Mouse (Mus musculus): ENCODE measurements around the gene Gm973. TPM values are rescaled to one million over a fixed set of nuclear protein-coding genes. Genes with fewer than 3 reads are reported as not detected.
"Not testable (repeated sequence)": the region's sequence is repeated elsewhere in the genome, so short reads cannot be mapped to it uniquely, and the experiment has no call there.

Gene Gm973
- polyA plus RNA-seq, 1 experiment from 2014 or later = 11.5 TPM

DNA sequence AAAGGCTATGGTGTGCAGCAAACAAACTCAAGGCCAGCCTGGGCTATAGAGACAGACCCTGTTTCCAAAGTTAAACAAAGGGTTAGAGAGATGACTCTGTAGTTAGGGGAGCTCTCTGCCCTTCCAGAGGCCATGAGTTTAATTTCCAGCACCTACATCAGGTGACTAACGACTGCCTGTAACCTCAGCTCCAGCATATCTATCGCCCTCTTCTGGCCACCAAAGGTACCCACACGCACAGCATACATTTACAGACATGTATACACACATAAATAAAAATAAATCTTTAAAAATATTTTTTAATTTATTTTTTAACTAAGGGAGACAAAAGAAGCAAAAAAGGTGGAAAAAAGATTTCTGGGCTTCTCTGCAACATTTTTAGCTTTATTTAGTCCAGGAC lies 94.9 kb downstream of the Gm973 start:
- Histone ChIP-seq H3K27ac (ENCODE audit: low read depth, low read length) (no peak overlapping the region), H3K4me1 (ENCODE audit: control insufficient read depth, insufficient read depth, low read depth, low read length) (no peaks in the 10 kb centered on the region), H3K27me3 (replicated peaks; ENCODE audit: control insufficient read depth, insufficient read depth, low read length) (no peaks in the 10 kb centered on the region), H3K9ac (ENCODE audit: low read depth, low read length) (no peak overlapping the region), H3K36me3 (ENCODE audit: control insufficient read depth, insufficient read depth, low read length) (no peaks in the 10 kb centered on the region), H3K4me3 (ENCODE audit: low read length) (no peak overlapping the region), H3K4me2 (ENCODE audit: low read length) (no peak overlapping the region), H3K9me3 (ENCODE audit: control insufficient read depth, low read length) (no peaks in the 10 kb centered on the region)
- 92% methylated on average over 3 of the region's 3 CpGs for WGBS
- no peak for ATAC-seq

DNA sequence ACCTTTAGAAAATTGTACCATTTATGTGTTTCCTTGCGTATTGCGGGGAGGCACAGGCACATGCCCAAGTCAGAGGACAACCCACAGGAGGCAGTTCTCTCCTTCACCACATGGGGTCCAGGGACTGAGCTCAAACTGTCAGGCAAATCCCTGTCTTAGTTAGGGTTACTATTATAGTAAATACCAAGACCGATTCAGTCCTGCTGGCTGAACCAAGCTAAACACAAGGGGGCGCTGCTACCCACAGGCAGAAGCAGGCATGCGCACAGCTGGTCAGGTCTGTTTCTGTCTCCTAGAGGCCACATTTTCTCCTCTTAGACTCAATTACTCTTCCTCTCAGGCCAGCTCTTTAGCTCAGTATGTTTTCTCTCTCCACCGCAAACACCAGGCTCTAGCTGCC lies 97.7 kb downstream of the Gm973 start:
- no peak overlapping the region for H3K9ac ChIP-seq (ENCODE audit: low read depth, low read length)
- H3K27ac ChIP-seq (ENCODE audit: low read depth, low read length) = no peak overlapping the region
- no peak overlapping the region for H3K4me3 ChIP-seq (ENCODE audit: low read length)
- no peak for ATAC-seq
- H3K9me3 ChIP-seq (ENCODE audit: control insufficient read depth, low read length) = no peaks in the 10 kb centered on the region
- no peaks in the 10 kb centered on the region for H3K36me3 ChIP-seq (ENCODE audit: control insufficient read depth, insufficient read depth, low read length)
- 45% methylated on average over 6 of the region's 6 CpGs for WGBS
- no peak overlapping the region for H3K4me2 ChIP-seq (ENCODE audit: low read length)
- no peaks in the 10 kb centered on the region for H3K27me3 ChIP-seq (replicated peaks; ENCODE audit: control insufficient read depth, insufficient read depth, low read length)
- H3K4me1 ChIP-seq (ENCODE audit: control insufficient read depth, insufficient read depth, low read depth, low read length) = no peaks in the 10 kb centered on the region

DNA sequence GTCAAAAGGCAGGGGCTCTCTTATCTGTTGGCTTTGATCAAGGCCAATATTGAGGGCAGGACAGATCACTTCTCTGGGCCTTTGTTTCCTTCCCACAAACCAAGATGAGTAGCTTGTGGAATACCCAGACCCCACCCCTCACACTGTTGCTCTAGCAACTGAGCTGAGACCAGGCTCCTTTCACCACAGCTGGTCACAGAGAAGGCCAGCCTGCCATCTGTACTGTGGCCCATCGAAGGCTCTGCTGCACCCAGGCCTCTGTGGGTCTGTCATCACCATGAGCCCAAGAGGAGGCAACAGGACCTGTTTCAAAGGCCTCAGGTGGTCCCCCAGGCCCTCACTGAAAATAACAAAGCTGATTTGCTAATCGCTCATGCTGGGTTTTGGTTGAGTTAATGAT lies 99.0 kb downstream of the Gm973 start:
- H3K4me1 ChIP-seq (ENCODE audit: control insufficient read depth, insufficient read depth, low read depth, low read length) = no peaks in the 10 kb centered on the region

DNA sequence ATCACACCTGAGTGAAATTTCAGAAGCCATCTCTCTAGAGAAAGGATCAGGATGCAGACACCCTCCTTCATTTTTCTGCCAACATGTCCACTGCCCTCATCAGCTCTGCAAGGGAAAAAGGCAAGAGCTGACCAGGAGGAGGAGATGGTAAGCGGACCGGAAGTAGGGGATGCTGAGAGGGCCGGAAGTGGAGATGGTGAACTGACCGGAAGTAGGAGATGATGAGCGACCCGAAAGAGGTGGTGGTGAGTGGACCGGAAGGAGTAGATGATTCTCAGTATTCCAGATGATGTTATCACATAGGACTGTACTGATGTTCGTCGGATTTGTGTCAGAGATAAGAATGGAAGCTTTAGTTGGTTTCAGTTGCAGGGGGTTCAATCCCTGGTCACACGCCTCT lies 103.1 kb downstream of the Gm973 start:
- Histone ChIP-seq H3K36me3 (ENCODE audit: control insufficient read depth, insufficient read depth, low read length) (no peaks in the 10 kb centered on the region), H3K4me1 (ENCODE audit: control insufficient read depth, insufficient read depth, low read depth, low read length) (no peaks in the 10 kb centered on the region), H3K9ac (ENCODE audit: low read depth, low read length) (no peak overlapping the region), H3K4me2 (ENCODE audit: low read length) (no peak overlapping the region), H3K9me3 (ENCODE audit: control insufficient read depth, low read length) (no peaks in the 10 kb centered on the region), H3K27me3 (replicated peaks; ENCODE audit: control insufficient read depth, insufficient read depth, low read length) (no peaks in the 10 kb centered on the region), H3K27ac (ENCODE audit: low read depth, low read length) (no peak overlapping the region), H3K4me3 (ENCODE audit: low read length) (no peak overlapping the region)
- ATAC-seq = no peak
- WGBS = 93% methylated on average over 10 of the region's 10 CpGs

More for the DNA sequence above, 99.0 kb downstream of the Gm973 start:
- ATAC-seq = no peak
- H3K27me3 ChIP-seq (replicated peaks; ENCODE audit: control insufficient read depth, insufficient read depth, low read length) = no peaks in the 10 kb centered on the region
- H3K27ac ChIP-seq (ENCODE audit: low read depth, low read length) = no peak overlapping the region
- H3K9me3 ChIP-seq (ENCODE audit: control insufficient read depth, low read length) = no peaks in the 10 kb centered on the region
- H3K4me3 ChIP-seq (ENCODE audit: low read length) = no peak overlapping the region
- WGBS = 79% methylated on average over 2 of the region's 2 CpGs
- no peaks in the 10 kb centered on the region for H3K36me3 ChIP-seq (ENCODE audit: control insufficient read depth, insufficient read depth, low read length)
- no peak overlapping the region for H3K9ac ChIP-seq (ENCODE audit: low read depth, low read length)
- no peak overlapping the region for H3K4me2 ChIP-seq (ENCODE audit: low read length)

DNA sequence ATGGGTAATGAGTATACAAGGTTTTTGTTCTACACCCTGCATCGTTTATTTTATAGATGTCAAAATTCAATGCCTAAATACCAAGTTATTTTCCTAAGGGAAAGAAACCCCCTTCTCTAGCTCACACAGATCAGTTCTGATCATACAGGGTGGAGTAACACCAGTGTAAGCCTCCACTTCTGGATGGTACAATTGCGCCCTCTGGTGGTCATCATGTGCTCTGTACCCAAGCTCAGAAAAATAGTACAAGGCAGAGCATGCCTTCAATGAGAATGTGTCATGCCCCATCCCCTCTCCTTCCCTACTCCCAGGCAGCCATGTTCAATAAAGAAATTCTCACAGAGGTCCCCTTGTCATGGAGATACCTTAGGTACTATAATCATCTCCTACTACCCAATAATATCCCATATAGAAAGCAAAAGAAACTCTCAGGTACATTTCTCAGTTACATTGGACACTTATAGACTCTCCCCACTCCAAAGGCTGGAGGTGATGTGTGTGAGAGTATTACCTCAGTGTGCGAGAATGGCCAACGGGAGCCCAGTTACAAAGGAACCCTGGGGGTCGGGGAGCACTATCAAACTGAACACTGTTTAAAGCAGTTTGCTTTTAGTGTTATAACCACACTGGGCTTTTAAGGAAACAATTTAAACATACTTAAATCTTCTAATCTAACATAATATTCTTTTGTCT lies 107.4 kb downstream of the Gm973 start:
- no peaks in the 10 kb centered on the region for H3K9me3 ChIP-seq (ENCODE audit: control insufficient read depth, low read length)
- ATAC-seq = peak; percentile 98
- 34% methylated on average over 5 of the region's 5 CpGs for WGBS
- H3K27me3 ChIP-seq (replicated peaks; ENCODE audit: control insufficient read depth, insufficient read depth, low read length) = no peaks in the 10 kb centered on the region
- H3K36me3 ChIP-seq (ENCODE audit: control insufficient read depth, insufficient read depth, low read length) = no peaks in the 10 kb centered on the region
- H3K4me2 ChIP-seq (ENCODE audit: low read length) = no peak overlapping the region
- H3K9ac ChIP-seq (ENCODE audit: low read depth, low read length) = no peak overlapping the region
- H3K4me3 ChIP-seq (ENCODE audit: low read length) = no peak overlapping the region
- no peak overlapping the region for H3K27ac ChIP-seq (ENCODE audit: low read depth, low read length)
- no peaks in the 10 kb centered on the region for H3K4me1 ChIP-seq (ENCODE audit: control insufficient read depth, insufficient read depth, low read depth, low read length)

DNA sequence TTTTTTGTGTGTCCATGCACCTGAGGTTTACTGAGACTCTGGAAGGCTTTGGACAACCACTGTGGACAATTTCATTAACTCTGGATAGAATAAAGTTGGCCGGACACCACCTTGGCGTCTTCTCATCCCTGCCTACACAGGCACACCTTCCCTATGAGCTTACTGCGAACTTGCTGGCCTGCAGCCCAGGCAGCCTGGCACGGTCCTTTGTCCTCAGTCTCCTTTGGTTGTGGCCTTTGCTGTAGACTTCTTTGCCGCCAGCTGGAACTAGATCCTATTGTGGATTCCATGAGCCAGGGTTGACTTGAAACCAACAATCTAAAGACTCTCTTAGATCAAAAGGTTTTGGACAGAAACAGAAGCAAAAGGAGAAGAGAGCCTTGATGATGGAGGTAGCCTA lies 109.3 kb downstream of the Gm973 start:
- no peaks in the 10 kb centered on the region for H3K9me3 ChIP-seq (ENCODE audit: control insufficient read depth, low read length)
- no peaks in the 10 kb centered on the region for H3K27me3 ChIP-seq (replicated peaks; ENCODE audit: control insufficient read depth, insufficient read depth, low read length)
- H3K4me1 ChIP-seq (ENCODE audit: control insufficient read depth, insufficient read depth, low read depth, low read length) = no peaks in the 10 kb centered on the region
- H3K9ac ChIP-seq (ENCODE audit: low read depth, low read length) = no peak overlapping the region
- no peak overlapping the region for H3K27ac ChIP-seq (ENCODE audit: low read depth, low read length)
- no peaks in the 10 kb centered on the region for H3K36me3 ChIP-seq (ENCODE audit: control insufficient read depth, insufficient read depth, low read length)
- H3K4me3 ChIP-seq (ENCODE audit: low read length) = no peak overlapping the region
- no peak overlapping the region for H3K4me2 ChIP-seq (ENCODE audit: low read length)
- no peak for ATAC-seq
- 74% methylated on average over 5 of the region's 5 CpGs for WGBS

DNA sequence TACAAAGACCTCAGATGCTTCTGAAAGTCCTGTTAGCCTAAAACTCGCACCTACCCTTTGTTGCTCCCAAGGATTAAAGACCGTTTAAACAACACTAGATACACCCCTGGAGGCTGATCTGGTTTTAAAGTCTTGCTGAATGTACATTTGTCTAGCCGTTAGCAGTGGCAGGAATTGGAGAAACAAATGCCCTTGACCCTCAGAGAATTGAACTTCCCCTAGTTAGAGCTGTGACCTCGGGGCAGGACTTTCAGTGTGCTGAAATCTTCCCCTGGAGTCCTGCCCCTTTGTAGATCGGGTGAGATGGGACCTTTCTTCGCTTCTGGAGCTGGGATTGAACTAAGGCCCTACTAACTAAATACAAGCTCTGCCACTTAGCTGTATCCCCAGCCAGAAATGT lies 113.1 kb downstream of the Gm973 start:
- 62% methylated on average over 6 of the region's 6 CpGs for WGBS

DNA sequence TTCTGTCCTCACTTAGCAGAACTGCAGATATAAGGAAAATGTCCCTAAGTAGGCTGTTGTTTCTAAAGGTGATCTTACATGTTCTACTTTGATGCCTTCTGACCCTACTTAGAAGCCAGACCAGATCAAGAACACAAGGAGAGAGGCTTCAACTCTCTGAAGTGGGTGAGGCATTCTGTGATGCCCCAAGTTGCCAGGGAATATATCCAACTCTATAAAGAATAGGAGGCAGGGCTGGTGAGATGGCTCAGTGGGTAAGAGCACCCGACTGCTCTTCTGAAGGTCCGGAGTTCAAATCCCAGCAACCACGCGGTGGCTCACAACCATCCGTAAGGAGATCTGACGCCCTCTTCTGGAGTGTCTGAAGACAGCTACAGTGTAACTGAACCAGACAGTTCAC lies 114.3 kb downstream of the Gm973 start:
- not testable (repeated sequence) for H3K9ac ChIP-seq (ENCODE audit: low read depth, low read length); H3K4me1 ChIP-seq (ENCODE audit: control insufficient read depth, insufficient read depth, low read depth, low read length); H3K4me2 ChIP-seq (ENCODE audit: low read length); H3K36me3 ChIP-seq (ENCODE audit: control insufficient read depth, insufficient read depth, low read length); H3K27me3 ChIP-seq (replicated peaks; ENCODE audit: control insufficient read depth, insufficient read depth, low read length); H3K9me3 ChIP-seq (ENCODE audit: control insufficient read depth, low read length); H3K4me3 ChIP-seq (ENCODE audit: low read length); H3K27ac ChIP-seq (ENCODE audit: low read depth, low read length); ATAC-seq
- WGBS = 78% methylated on average over 6 of the region's 6 CpGs

More for the DNA sequence above, 113.1 kb downstream of the Gm973 start:
- no peak overlapping the region for H3K27ac ChIP-seq (ENCODE audit: low read depth, low read length)
- no peaks in the 10 kb centered on the region for H3K36me3 ChIP-seq (ENCODE audit: control insufficient read depth, insufficient read depth, low read length)
- no peaks in the 10 kb centered on the region for H3K27me3 ChIP-seq (replicated peaks; ENCODE audit: control insufficient read depth, insufficient read depth, low read length)
- H3K4me2 ChIP-seq (ENCODE audit: low read length) = no peak overlapping the region
- H3K9ac ChIP-seq (ENCODE audit: low read depth, low read length) = no peak overlapping the region
- H3K9me3 ChIP-seq (ENCODE audit: control insufficient read depth, low read length) = no peaks in the 10 kb centered on the region
- ATAC-seq = no peak
- no peaks in the 10 kb centered on the region for H3K4me1 ChIP-seq (ENCODE audit: control insufficient read depth, insufficient read depth, low read depth, low read length)
- H3K4me3 ChIP-seq (ENCODE audit: low read length) = no peak overlapping the region

DNA sequence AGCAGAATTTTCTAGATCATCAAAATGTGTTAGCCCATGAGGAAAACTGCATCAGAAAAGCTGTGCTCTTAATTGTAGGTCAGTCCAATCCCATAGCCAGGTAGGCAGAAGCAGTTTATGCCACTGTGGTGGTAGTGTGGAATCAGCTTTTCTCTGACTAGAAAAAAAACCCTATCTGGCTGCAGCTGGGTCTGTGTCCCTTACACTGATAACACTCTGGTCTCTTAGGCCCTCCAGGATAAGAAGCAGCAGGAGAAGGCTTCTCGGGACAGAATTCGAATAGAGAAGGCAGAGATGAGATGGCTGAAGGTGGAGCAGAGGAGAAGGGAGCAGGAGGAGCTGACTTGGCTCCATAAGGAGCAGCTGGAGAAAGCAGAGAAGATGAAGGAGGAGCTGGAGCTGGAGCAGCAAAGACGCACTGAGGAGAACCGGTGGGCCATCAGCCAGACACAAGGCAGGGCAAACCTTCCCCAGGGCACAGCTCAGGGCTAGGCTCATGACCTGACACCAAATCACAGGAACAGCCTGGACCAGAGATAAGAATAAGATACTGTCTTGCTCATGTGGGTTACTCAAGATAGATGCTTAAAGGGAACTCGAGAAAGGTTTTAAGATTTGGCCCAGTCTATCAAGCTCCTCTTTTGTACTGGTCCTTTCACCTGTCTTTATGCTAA lies 116.1 kb downstream of the Gm973 start:
- ATAC-seq = no peak
- Histone ChIP-seq H3K9me3 (ENCODE audit: control insufficient read depth, low read length) (no peaks in the 10 kb centered on the region), H3K27ac (ENCODE audit: low read depth, low read length) (no peak overlapping the region), H3K4me2 (ENCODE audit: low read length) (no peak overlapping the region), H3K27me3 (replicated peaks; ENCODE audit: control insufficient read depth, insufficient read depth, low read length) (no peaks in the 10 kb centered on the region), H3K4me1 (ENCODE audit: control insufficient read depth, insufficient read depth, low read depth, low read length) (no peaks in the 10 kb centered on the region), H3K36me3 (ENCODE audit: control insufficient read depth, insufficient read depth, low read length) (no peaks in the 10 kb centered on the region), H3K9ac (ENCODE audit: low read depth, low read length) (no peak overlapping the region), H3K4me3 (ENCODE audit: low read length) (no peak overlapping the region)
- 83% methylated on average over 5 of the region's 5 CpGs for WGBS
